Mouse (Mus musculus): ENCODE measurements around the gene Ccdc154. TPM values are rescaled to one million over a fixed set of nuclear protein-coding genes. Genes with fewer than 3 reads are reported as not detected.
"Not testable (repeated sequence)": the region's sequence is repeated elsewhere in the genome, so short reads cannot be mapped to it uniquely, and the experiment has no call there.

Gene Ccdc154
- polyA plus RNA-seq (2015; fragmentation: Nextera tagmentation; extraction: Ambion mirVana), result not detected in 2 replicates

GRCm38 (mm10) chr17:25162161-25162560 is at the start of gene Ccdc154:
Ccdc154 (plus strand) TSS chr17:25162461.
- Histone ChIP-seq H3K4me1 (ENCODE audit: control insufficient read depth, insufficient read depth, low read length) (no peaks in the 10 kb centered on the region), H3K27ac (ENCODE audit: low read length) (no peak within 1 kb of the TSS), H3K4me2 (ENCODE audit: low read depth, low read length) (no peak within 1 kb of the TSS), H3K27me3 (ENCODE audit: control insufficient read depth, insufficient read depth, low read length) (no peaks in the 10 kb centered on the region), H3K4me3 (ENCODE audit: low read length) (no peak within 1 kb of the TSS), H3K36me3 (ENCODE audit: control insufficient read depth, insufficient read depth) (0 out of 2 replicates have a peak, but pooled peaks cover 3% of the 10 kb centered on the region), H3K9ac (ENCODE audit: low read length) (no peak within 1 kb of the TSS), H3K9me3 (replicated peaks; ENCODE audit: control insufficient read depth, low read length) (no peaks in the 10 kb centered on the region)
- ATAC-seq (replicated peaks; ENCODE audit: extremely low read depth, insufficient read depth, low FRiP score), result no peak
- 88% methylated on average over 1 of the region's 1 CpGs for WGBS

- 8% methylated on average over 23 of the region's 23 CpGs for WGBS
- ATAC-seq (replicated peaks; ENCODE audit: extremely low read depth, insufficient read depth, low FRiP score), result peak; percentile 42
- Histone ChIP-seq H3K9me3 (replicated peaks; ENCODE audit: control insufficient read depth, low read length) (no peaks in the 10 kb centered on the region), H3K27me3 (ENCODE audit: control insufficient read depth, insufficient read depth, low read length) (no peaks in the 10 kb centered on the region), H3K27ac (ENCODE audit: low read length) (peak overlapping the region; percentile 89), H3K4me1 (ENCODE audit: control insufficient read depth, insufficient read depth, low read length) (peaks cover 23% of the 10 kb centered on the region), H3K4me2 (ENCODE audit: low read depth, low read length) (peak overlapping the region; percentile 97), H3K36me3 (ENCODE audit: control insufficient read depth, insufficient read depth) (peaks cover 3% of the 10 kb centered on the region; the same call in 1 of the 2 replicates), H3K4me3 (ENCODE audit: low read length) (peak overlapping the region; percentile 71), H3K9ac (ENCODE audit: low read length) (peak overlapping the region; percentile 80)
Observed at GRCm38 (mm10) chr17:25114908-25115645, 47.2 kb upstream of the Ccdc154 start.

GRCm38 (mm10) chr17:25115664-25116432 is 46.4 kb upstream of the Ccdc154 start, which contains the start of gene Telo2:
Telo2 (minus strand) TSS chr17:25115967.
- Histone ChIP-seq H3K4me3 (ENCODE audit: low read length) (peak within 1 kb of the TSS; percentile 71), H3K9me3 (replicated peaks; ENCODE audit: control insufficient read depth, low read length) (no peaks in the 10 kb centered on the region), H3K27me3 (ENCODE audit: control insufficient read depth, insufficient read depth, low read length) (no peaks in the 10 kb centered on the region), H3K36me3 (ENCODE audit: control insufficient read depth, insufficient read depth) (no peaks in the 10 kb centered on the region), H3K4me1 (ENCODE audit: control insufficient read depth, insufficient read depth, low read length) (peaks cover 23% of the 10 kb centered on the region), H3K4me2 (ENCODE audit: low read depth, low read length) (peak within 1 kb of the TSS; percentile 97), H3K27ac (ENCODE audit: low read length) (peak within 1 kb of the TSS; percentile 89), H3K9ac (ENCODE audit: low read length) (peak within 1 kb of the TSS; percentile 80)
- 5% methylated on average over 40 of the region's 40 CpGs for WGBS
- peak; percentile 93 for ATAC-seq (replicated peaks; ENCODE audit: extremely low read depth, insufficient read depth, low FRiP score)

- no peak for ATAC-seq (replicated peaks; ENCODE audit: extremely low read depth, insufficient read depth, low FRiP score)
- no peak overlapping the region for H3K4me2 ChIP-seq (ENCODE audit: low read depth, low read length)
- WGBS, result 31% methylated on average over 4 of the region's 4 CpGs
Observed at GRCm38 (mm10) chr17:25117263-25117662, 45.0 kb upstream of the Ccdc154 start.

GRCm38 (mm10) chr17:25120406-25120805 is 41.9 kb upstream of the Ccdc154 start, which contains the start of gene Ptx4:
Ptx4 (plus strand) TSS chr17:25120760.
- Histone ChIP-seq H3K4me3 (ENCODE audit: low read length) (no peak within 1 kb of the TSS), H3K27me3 (ENCODE audit: control insufficient read depth, insufficient read depth, low read length) (0 out of 2 replicates have a peak, but pooled peaks cover 2% of the 10 kb centered on the region), H3K4me2 (ENCODE audit: low read depth, low read length) (no peak within 1 kb of the TSS), H3K9me3 (replicated peaks; ENCODE audit: control insufficient read depth, low read length) (no peaks in the 10 kb centered on the region), H3K27ac (ENCODE audit: low read length) (no peak within 1 kb of the TSS), H3K4me1 (ENCODE audit: control insufficient read depth, insufficient read depth, low read length) (peaks cover 3% of the 10 kb centered on the region; the same call in 1 of the 2 replicates), H3K9ac (ENCODE audit: low read length) (no peak within 1 kb of the TSS), H3K36me3 (ENCODE audit: control insufficient read depth, insufficient read depth) (no peaks in the 10 kb centered on the region)
- ATAC-seq (replicated peaks; ENCODE audit: extremely low read depth, insufficient read depth, low FRiP score), result no peak
- WGBS, result 26% methylated on average over 3 of the region's 3 CpGs

More at GRCm38 (mm10) chr17:25117263-25117662, 45.0 kb upstream of the Ccdc154 start:
- Histone ChIP-seq H3K27ac (ENCODE audit: low read length) (no peak overlapping the region), H3K4me1 (ENCODE audit: control insufficient read depth, insufficient read depth, low read length) (peaks cover 17% of the 10 kb centered on the region), H3K9me3 (replicated peaks; ENCODE audit: control insufficient read depth, low read length) (no peaks in the 10 kb centered on the region), H3K9ac (ENCODE audit: low read length) (no peak overlapping the region), H3K27me3 (ENCODE audit: control insufficient read depth, insufficient read depth, low read length) (no peaks in the 10 kb centered on the region), H3K36me3 (ENCODE audit: control insufficient read depth, insufficient read depth) (no peaks in the 10 kb centered on the region), H3K4me3 (ENCODE audit: low read length) (no peak overlapping the region)

GRCm38 (mm10) chr17:25123979-25124378 is 38.3 kb upstream of the Ccdc154 start:
- H3K9me3 ChIP-seq (replicated peaks; ENCODE audit: control insufficient read depth, low read length), result no peaks in the 10 kb centered on the region
- no peak overlapping the region for H3K4me3 ChIP-seq (ENCODE audit: low read length)
- 25% methylated on average over 7 of the region's 7 CpGs for WGBS
- H3K4me2 ChIP-seq (ENCODE audit: low read depth, low read length), result no peak overlapping the region
- H3K9ac ChIP-seq (ENCODE audit: low read length), result no peak overlapping the region
- H3K27ac ChIP-seq (ENCODE audit: low read length), result no peak overlapping the region
- no peak for ATAC-seq (replicated peaks; ENCODE audit: extremely low read depth, insufficient read depth, low FRiP score)
- H3K27me3 ChIP-seq (ENCODE audit: control insufficient read depth, insufficient read depth, low read length), result 0 out of 2 replicates have a peak, but pooled peaks cover 2% of the 10 kb centered on the region
- H3K4me1 ChIP-seq (ENCODE audit: control insufficient read depth, insufficient read depth, low read length), result 0 out of 2 replicates have a peak, but pooled peaks cover 7% of the 10 kb centered on the region
- H3K36me3 ChIP-seq (ENCODE audit: control insufficient read depth, insufficient read depth), result no peaks in the 10 kb centered on the region

- not testable (repeated sequence) for H3K9ac ChIP-seq (ENCODE audit: low read length); H3K4me2 ChIP-seq (ENCODE audit: low read depth, low read length); H3K4me3 ChIP-seq (ENCODE audit: low read length); ATAC-seq (replicated peaks; ENCODE audit: extremely low read depth, insufficient read depth, low FRiP score); H3K27me3 ChIP-seq (ENCODE audit: control insufficient read depth, insufficient read depth, low read length); H3K4me1 ChIP-seq (ENCODE audit: control insufficient read depth, insufficient read depth, low read length); H3K36me3 ChIP-seq (ENCODE audit: control insufficient read depth, insufficient read depth); H3K9me3 ChIP-seq (replicated peaks; ENCODE audit: control insufficient read depth, low read length); H3K27ac ChIP-seq (ENCODE audit: low read length)
- WGBS, result 67% methylated on average over 3 of the region's 3 CpGs
Observed at GRCm38 (mm10) chr17:25125442-25126060, 36.7 kb upstream of the Ccdc154 start.

- Histone ChIP-seq H3K4me3 (ENCODE audit: low read length) (no peak overlapping the region), H3K27me3 (ENCODE audit: control insufficient read depth, insufficient read depth, low read length) (0 out of 2 replicates have a peak, but pooled peaks cover 2% of the 10 kb centered on the region), H3K4me1 (ENCODE audit: control insufficient read depth, insufficient read depth, low read length) (0 out of 2 replicates have a peak, but pooled peaks cover 7% of the 10 kb centered on the region), H3K36me3 (ENCODE audit: control insufficient read depth, insufficient read depth) (no peaks in the 10 kb centered on the region), H3K4me2 (ENCODE audit: low read depth, low read length) (peak overlapping the region; percentile 15; the same call in 1 of the 2 replicates), H3K9me3 (replicated peaks; ENCODE audit: control insufficient read depth, low read length) (no peaks in the 10 kb centered on the region), H3K9ac (ENCODE audit: low read length) (peak overlapping the region; percentile 43; the same call in 1 of the 2 replicates), H3K27ac (ENCODE audit: low read length) (no peak overlapping the region)
- ATAC-seq (replicated peaks; ENCODE audit: extremely low read depth, insufficient read depth, low FRiP score), result peak; percentile 52; the same call in 1 of the 2 replicates
- 17% methylated on average over 8 of the region's 8 CpGs for WGBS
Observed at GRCm38 (mm10) chr17:25127079-25127478, 35.2 kb upstream of the Ccdc154 start.

All from heart, embryonic 16.5 days (tissue).